Mouse (Mus musculus) olfactory bulb, adult 2 months (tissue): Measurements from ENCODE around the gene Myl9.

Experiments used
- CTCF ChIP-seq: fragments of 200-500 bp; IDR thresholded peaks from 2 replicates; pipeline ENCODE4 v1.5.1; 2012; ENCODE audit warnings: low read depth, mild to moderate bottlenecking, low read length, moderate library complexity; ENCODE audit not compliant: insufficient read depth
- POLR2A ChIP-seq: fragments of 200-500 bp; IDR thresholded peaks from 2 replicates; pipeline ENCODE4 v1.6.1; 2012; ENCODE audit warnings: mild to moderate bottlenecking, low read depth, low read length, moderate library complexity; ENCODE audit not compliant: insufficient read depth

GRCm38 (mm10) chr2:156732109-156732508 lies 43.1 kb upstream of the Myl9 start:
- no peak for TF ChIP-seq CTCF
- TF ChIP-seq POLR2A, result no peak
